Mouse (Mus musculus): ENCODE measurements around the gene Hbq1a.
"Not testable (repeated sequence)": the region's sequence is repeated elsewhere in the genome, so short reads cannot be mapped to it uniquely, and the experiment has no call there.

GRCm38 (mm10) chr11:32292819-32293218, 7.0 kb upstream of the Hbq1a start:
- TF ChIP-seq CTCF (IDR thresholded peaks at IDR 0.05 in 2 of 3, conservative IDR thresholded peaks at IDR 0.05 in 1 of 3; ENCODE audit: control insufficient read depth in 1 of 3, insufficient read depth in 1 of 3, low read depth in 2 of 3, low read length in 3 of 3, poor library complexity in 1 of 3, severe bottlenecking in 1 of 3); POLR2AphosphoS2 (IDR thresholded peaks at IDR 0.05; ENCODE audit: low read length); MYC (IDR thresholded peaks at IDR 0.05; ENCODE audit: low read depth, low read length); E2F4 (IDR thresholded peaks at IDR 0.05; ENCODE audit: borderline replicate concordance, low read depth, low read length); RCOR1 (IDR thresholded peaks at IDR 0.05; ENCODE audit: low read depth, low read length); POLR2A (IDR thresholded peaks at IDR 0.05; ENCODE audit: control insufficient read depth in 1 of 2, insufficient read depth in 1 of 2, low read depth in 1 of 2, low read length in 2 of 2, poor library complexity in 1 of 2); JUND (IDR thresholded peaks at IDR 0.05; ENCODE audit: low read depth, low read length); UBTF (IDR thresholded peaks at IDR 0.05; ENCODE audit: borderline replicate concordance, insufficient read depth, low read depth, low read length); GABPA (IDR thresholded peaks at IDR 0.05; ENCODE audit: low read depth, low read length); RAD21 (IDR thresholded peaks at IDR 0.05; ENCODE audit: low read depth, low read length); ZC3H11A (IDR thresholded peaks at IDR 0.05; ENCODE audit: low read depth, low read length); USF1 (IDR thresholded peaks at IDR 0.05; ENCODE audit: low read depth, low read length): not testable (repeated sequence)
- TF ChIP-seq ZNF384 (IDR thresholded peaks at IDR 0.05; ENCODE audit: low read depth, low read length) = peak; percentile 76

Data from MEL (cell line).